Mouse (Mus musculus): ENCODE data around the gene Mier2. TPM values are rescaled to one million over a fixed set of nuclear protein-coding genes. Genes with fewer than 3 reads are reported as not detected.

Gene Mier2
- 13.6 and 18.3 TPM in 2 replicates for total RNA-seq (2017)

- peak; percentile 60 for ATAC-seq (replicated peaks; ENCODE audit: low read depth, poor library complexity, severe bottlenecking)
Measured at GRCm38 (mm10) chr10:79554330-79555237, at the start of gene Mier2. Gene Mier2 (minus strand): TSS chr10:79555199.

DNA sequence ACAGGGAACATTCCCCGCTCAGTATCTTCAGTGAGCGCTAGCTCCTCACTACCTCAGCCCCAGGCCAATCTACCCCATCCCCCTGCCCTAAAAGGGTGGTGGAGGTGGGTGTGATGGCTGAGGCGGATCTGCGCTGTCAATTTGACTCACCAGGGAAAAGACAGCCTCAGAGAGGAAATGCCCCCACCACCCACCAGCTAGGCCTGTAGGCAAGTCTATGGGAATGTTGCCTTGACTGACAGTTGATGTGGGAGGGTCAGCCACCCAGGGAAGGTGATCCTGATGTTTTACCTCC lies 42.9 kb upstream of the Mier2 start:
- no peak for ATAC-seq (replicated peaks; ENCODE audit: low read depth, poor library complexity, severe bottlenecking)

GRCm38 (mm10) chr10:79597051-79597935 lies 42.3 kb upstream of the Mier2 start:
- ATAC-seq (replicated peaks; ENCODE audit: low read depth, poor library complexity, severe bottlenecking) = peak; percentile 31; the same call in 1 of the 2 replicates

GRCm38 (mm10) chr10:79595590-79595929 lies 40.6 kb upstream of the Mier2 start:
- no peak for ATAC-seq (replicated peaks; ENCODE audit: low read depth, poor library complexity, severe bottlenecking)

GRCm38 (mm10) chr10:79594872-79595589 lies 40.0 kb upstream of the Mier2 start:
- peak; percentile 88 for ATAC-seq (replicated peaks; ENCODE audit: low read depth, poor library complexity, severe bottlenecking)

DNA sequence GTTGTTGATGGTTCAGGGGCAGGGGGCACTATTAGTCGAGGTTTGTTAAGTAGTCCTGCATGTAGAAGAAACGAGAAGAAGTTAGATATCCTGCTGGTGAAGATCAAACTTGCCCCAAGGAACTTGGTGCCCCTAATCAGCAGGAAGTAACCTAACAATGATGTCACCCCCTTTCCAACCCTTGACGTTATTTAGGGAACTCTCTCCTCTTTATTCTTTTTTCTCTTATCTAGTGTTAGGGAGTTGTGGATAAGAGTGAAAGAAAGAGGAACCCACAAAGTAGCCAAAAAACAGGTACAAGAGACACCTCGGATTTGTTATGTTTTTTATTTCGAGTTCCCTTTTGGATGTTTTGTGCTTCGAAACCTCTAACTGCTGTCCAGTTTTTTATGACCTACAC lies 39.1 kb upstream of the Mier2 start:
- 0 out of 2 replicates have a peak, but pooled peaks have one; percentile 19 for ATAC-seq (replicated peaks; ENCODE audit: low read depth, poor library complexity, severe bottlenecking)

GRCm38 (mm10) chr10:79590702-79591101 lies 35.7 kb upstream of the Mier2 start:
- ATAC-seq (replicated peaks; ENCODE audit: low read depth, poor library complexity, severe bottlenecking) = peak; percentile 61

- peak; percentile 45; the same call in 1 of the 2 replicates for ATAC-seq (replicated peaks; ENCODE audit: low read depth, poor library complexity, severe bottlenecking)
Measured at GRCm38 (mm10) chr10:79587752-79588126, 32.7 kb upstream of the Mier2 start.

DNA sequence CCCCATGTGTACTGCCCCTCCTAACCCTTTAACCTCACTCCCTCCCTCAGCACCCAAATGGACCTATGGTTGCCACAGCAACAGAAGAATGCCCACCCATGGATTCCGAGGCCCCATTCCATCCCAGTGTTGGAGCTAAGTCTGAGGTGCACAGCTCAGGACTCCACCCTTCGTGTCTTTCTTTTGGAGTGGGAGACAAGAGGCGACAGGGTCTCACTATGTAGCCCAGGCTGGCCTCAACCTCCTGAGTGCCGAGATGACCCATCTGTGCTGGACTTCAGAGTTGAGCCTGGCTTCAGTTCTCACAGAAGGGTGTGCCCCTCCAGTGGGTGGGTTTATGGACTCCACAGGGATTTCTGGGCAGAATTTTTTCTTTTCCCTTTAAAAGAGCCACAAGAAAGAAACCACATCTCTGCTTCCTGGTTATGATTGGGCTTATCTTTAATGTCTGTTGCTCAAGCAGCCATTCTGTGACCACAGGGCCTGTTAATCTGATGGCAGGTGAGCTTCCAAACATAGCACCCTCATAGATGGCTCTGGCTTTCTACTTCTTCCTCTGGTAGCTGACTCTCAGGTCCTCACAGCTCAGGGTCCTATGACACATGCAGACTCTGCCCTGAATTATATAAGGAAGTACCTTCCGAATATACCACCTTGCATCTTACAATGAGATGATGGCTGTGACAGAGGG lies 32.2 kb upstream of the Mier2 start, which contains the start of gene Theg:
Gene Theg, minus strand, starts transcription at position 271 of the 691 bp plus-strand sequence.
- no peak for ATAC-seq (replicated peaks; ENCODE audit: low read depth, poor library complexity, severe bottlenecking)

DNA sequence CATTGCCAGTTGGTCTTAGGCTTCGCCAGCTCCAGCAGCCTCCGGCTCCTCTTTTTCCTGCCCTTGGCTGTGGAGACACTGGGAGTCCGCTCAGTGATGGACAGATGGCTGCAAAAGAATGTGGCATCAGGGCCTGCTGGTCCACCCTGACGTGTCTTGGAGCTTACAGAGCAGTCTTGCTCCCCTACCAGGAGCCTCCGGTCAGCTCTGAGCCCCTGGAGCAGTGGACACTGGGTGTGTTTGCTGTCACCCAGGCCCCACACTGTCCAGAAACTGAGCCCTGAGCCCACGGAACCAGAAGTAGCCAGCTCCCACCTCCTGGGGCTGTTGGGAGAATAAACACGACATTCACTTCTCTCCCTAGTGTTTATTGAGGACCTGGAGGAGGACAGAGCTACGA lies 31.2 kb upstream of the Mier2 start:
- no peak for ATAC-seq (replicated peaks; ENCODE audit: low read depth, poor library complexity, severe bottlenecking)

- no peak for ATAC-seq (replicated peaks; ENCODE audit: low read depth, poor library complexity, severe bottlenecking)
Measured at GRCm38 (mm10) chr10:79585723-79586122, 30.7 kb upstream of the Mier2 start.

- ATAC-seq (replicated peaks; ENCODE audit: low read depth, poor library complexity, severe bottlenecking) = no peak
Measured at GRCm38 (mm10) chr10:79585136-79585535, 30.1 kb upstream of the Mier2 start.

- no peak for ATAC-seq (replicated peaks; ENCODE audit: low read depth, poor library complexity, severe bottlenecking)
Measured at GRCm38 (mm10) chr10:79584426-79584825, 29.4 kb upstream of the Mier2 start.

- no peak for ATAC-seq (replicated peaks; ENCODE audit: low read depth, poor library complexity, severe bottlenecking)
Measured at GRCm38 (mm10) chr10:79584021-79584420, 29.0 kb upstream of the Mier2 start.

DNA sequence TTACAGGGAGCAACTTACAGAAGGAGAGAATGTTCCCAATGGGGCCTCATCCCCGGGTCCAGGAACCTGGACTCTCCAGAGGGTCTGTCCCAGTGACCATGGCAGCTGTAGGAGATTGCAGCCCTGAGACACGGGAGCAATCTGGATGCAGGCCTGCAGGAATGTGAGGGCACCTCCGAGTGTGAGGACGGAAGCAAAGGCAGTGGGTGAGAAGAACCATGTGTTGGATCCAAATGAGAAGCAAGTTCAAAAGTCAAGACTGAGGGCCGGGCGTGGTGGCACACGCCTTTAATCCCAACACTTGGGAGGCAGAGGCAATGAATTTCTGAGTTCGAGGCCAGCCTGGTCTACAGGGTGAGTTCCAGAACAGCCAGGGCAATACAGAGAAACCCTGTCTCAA lies 26.5 kb upstream of the Mier2 start:
- no peak for ATAC-seq (replicated peaks; ENCODE audit: low read depth, poor library complexity, severe bottlenecking)

DNA sequence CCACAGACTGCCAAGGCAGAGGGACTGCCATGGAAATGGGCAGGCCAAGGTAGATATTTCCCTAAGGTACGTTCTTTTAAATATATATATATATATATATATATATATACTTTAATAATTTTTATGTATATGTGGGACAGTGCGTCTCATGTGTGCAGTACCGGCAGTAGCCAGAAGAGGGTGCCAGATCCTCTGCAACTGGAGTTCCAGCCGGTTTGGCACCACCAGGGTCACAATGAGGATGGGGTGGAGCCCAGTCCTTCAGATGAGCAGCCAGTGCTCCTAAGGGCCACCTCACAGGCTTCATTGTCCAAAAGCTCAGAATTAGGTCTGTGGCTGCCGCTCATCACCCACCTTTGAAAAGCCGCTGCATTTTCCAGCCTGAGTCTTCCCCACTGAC lies 25.8 kb upstream of the Mier2 start:
- 0 out of 2 replicates have a peak, but pooled peaks have one; percentile 42 for ATAC-seq (replicated peaks; ENCODE audit: low read depth, poor library complexity, severe bottlenecking)

DNA sequence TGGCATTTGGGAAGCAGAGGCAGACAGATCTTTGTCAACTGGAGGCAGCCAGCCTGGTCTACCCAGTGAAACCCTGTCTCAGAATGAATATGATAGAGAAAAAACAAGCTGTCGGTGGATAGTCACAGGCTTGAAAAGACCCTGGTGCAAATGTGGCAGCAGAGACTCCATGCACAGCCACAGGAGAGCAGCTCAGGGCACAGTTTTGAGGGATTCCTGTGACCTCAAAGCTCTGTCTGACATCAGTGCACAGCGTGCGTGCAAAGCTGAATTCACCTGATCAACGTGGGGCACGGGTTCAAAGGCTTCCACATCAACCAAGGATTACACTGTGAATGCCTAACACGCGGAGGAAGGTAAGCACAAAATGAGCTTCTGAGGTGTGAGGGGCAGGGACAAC lies 25.4 kb upstream of the Mier2 start:
- no peak for ATAC-seq (replicated peaks; ENCODE audit: low read depth, poor library complexity, severe bottlenecking)

- no peak for ATAC-seq (replicated peaks; ENCODE audit: low read depth, poor library complexity, severe bottlenecking)
Measured at GRCm38 (mm10) chr10:79579781-79580180, 24.8 kb upstream of the Mier2 start.

DNA sequence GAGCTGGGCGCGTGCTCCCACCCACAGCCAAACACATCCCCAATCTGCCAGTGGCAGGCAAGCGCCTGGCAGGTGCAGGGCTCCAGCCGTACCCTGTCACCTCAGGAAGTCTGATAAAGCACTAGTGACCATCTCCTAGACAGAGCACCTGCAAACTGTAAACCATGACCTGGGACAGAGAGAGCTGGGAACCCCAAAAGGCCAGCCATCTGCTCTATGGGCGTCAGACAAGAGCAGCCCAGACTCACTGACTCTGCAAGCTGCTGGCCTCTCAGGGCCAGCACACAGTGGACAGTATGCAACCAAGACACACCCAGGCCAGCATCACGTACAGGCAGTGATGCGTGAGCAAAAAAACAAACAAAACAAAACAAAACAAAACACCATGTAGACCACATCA lies 23.9 kb upstream of the Mier2 start:
- ATAC-seq (replicated peaks; ENCODE audit: low read depth, poor library complexity, severe bottlenecking) = no peak

GRCm38 (mm10) chr10:79578276-79578675 lies 23.3 kb upstream of the Mier2 start:
- no peak for ATAC-seq (replicated peaks; ENCODE audit: low read depth, poor library complexity, severe bottlenecking)

All from common myeloid progenitor, adult 5-6 weeks (primary cell).